Mouse (Mus musculus): ENCODE measurements around the gene Cxcr2. TPM values are rescaled to one million over a fixed set of nuclear protein-coding genes. Genes with fewer than 3 reads are reported as not detected.
"Not testable (repeated sequence)": the region's sequence is repeated elsewhere in the genome, so short reads cannot be mapped to it uniquely, and the experiment has no call there.

The Cxcr2 gene
- total RNA-seq, 2 experiments from 2014 or later, result 0.48 to 1.6 TPM

DNA sequence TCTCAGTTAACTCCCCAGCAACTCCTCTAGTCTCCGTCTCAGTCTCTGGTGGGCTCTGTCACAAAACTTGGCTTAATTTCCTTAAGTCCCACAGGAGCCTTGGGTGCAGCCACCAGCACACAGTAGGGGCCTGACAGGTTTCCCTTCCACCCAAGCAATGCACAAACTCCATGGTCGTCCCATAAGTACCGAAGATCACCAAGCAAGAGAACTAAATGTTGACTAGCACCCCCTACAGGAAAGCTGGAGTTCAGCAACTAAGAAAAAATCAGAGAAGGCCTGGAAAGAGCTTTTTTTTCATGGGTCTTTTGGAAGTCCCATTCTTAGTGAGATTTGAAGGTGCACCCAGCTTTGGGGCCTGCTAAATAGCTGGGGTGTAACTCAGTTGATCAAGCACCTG lies 14.4 kb upstream of the Cxcr2 start:
- DNase-seq, result no peak

DNA sequence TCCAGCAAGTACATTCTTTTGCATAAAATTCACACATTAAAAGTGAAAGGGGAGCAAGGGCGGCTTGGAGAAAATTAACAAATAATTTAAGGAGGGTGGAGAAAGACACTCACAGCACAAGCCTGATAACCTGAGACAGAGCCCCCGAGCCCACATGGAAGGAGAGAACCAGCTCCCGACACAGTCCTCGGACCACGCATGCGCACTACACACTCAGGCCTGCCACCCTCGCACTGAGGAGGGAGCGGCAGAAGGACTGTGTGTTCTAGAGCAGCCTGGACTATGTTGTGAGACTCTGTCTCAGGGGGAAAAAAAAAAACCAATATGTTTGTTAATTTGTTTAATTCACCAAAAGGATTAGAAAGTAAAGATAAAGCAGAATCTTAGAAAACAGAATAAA lies 12.0 kb upstream of the Cxcr2 start:
- DNase-seq, result no peak

DNA sequence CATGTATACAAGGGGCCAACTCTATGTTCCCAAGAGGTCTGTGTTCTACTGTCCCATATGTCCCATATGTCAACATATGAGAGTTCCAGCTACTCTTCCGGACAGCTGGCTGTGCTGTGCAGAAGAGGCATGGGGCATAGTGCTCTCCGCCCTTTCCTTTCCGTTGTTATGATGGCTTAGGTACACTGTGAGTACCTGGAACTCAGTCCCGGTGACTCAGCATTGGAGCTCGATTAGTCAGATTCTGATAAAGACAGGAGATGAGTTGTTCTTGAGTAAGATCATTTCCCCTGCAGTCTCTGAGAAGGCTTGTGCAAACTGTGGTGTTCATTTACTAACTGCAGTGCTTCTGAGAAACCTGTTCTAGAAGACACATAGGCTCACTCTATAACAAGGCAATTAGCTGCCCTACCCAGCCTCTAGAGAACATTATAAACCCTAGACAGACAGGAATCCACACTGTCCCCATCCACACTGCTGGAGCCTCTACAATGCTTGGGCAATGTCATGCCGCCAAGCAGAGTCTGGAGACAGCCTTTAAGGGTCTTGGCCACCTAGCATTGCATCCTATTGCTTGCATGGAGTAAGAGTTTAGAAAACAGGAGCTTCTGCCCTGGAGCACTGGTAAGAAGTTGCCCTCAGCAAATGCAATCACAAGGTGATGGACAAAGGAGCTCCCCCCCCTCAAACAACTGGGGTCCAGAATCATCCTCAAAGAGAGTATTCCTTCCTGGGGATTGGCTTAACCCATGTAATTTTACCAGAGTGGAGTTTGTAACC lies 4.5 kb upstream of the Cxcr2 start:
- DNase-seq, result no peak

DNA sequence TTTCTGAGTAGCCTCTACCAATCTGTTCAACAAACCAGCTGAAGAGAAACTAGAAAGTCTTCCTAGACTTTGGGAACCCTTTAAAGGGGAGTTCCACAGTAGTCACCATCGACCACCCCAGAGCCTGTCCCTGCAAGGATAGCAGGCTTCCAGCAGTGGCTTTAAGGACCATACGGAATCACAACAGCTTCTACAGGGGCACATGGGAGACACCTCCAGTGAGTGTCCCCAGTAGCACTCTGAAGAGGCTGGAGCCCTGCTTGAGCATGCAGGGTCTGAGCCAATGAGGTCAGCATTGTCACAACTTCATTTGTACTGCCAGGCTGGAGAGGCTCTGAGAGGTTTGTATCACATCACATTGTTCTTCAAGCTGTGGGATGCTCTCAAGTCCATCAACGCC lies 3.7 kb upstream of the Cxcr2 start:
- no peak for DNase-seq

DNA sequence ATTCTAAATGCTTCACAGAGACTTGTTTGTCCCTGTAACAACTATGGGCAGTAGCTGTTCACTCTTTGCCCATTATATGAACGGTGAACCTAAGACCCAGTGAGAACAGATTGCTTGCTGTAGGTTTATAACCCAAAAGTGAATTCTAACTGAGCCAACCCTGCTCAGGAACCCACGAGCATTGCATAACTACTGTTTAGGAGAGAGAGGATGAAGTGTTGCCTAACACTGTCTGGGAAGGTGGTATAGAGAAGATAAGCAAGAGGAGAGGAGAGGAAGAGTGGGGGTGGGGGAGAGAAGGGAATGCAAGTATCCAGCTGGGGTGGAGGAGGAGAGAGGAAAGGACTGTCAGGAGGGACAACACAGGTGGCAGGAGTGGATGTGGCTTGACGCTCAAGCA lies 2.7 kb upstream of the Cxcr2 start:
- no peak for DNase-seq

- DNase-seq, result no peak
Measured at GRCm38 (mm10) chr1:74155435-74156012, 1.7 kb downstream of the Cxcr2 start.

DNA sequence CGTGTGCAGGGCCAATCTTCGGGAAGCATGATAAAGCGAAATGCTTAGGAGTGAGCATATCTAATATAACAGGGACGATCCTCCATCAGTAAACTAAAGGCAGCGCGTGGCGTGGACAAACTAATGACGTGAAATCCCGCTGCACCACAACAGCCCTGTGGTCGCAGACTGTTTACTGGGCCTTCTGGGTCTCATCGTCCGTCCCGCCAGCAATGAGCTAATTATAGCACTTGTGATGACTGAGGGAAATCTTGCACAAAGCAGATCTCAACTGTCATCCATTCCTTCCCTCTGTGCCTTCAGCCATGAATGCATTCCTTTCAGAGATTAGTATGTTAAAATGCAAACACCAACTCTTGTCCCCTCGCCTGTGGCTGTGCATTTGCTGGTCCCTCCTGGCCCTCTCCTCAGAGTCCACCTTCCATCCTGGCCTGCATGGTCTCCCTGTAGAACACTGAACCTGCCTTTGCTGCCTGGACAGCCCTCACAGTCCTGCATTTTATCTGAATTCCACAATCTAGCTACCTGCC lies 2.7 kb downstream of the Cxcr2 start:
- no peak for DNase-seq

GRCm38 (mm10) chr1:74159613-74160012 lies 5.8 kb downstream of the Cxcr2 start:
- DNase-seq, result not testable (repeated sequence)

- DNase-seq, result no peak
Measured at GRCm38 (mm10) chr1:74160036-74160435, 6.2 kb downstream of the Cxcr2 start.

- peak; percentile 30 for DNase-seq
Measured at GRCm38 (mm10) chr1:74167136-74167535, 13.3 kb downstream of the Cxcr2 start.

DNA sequence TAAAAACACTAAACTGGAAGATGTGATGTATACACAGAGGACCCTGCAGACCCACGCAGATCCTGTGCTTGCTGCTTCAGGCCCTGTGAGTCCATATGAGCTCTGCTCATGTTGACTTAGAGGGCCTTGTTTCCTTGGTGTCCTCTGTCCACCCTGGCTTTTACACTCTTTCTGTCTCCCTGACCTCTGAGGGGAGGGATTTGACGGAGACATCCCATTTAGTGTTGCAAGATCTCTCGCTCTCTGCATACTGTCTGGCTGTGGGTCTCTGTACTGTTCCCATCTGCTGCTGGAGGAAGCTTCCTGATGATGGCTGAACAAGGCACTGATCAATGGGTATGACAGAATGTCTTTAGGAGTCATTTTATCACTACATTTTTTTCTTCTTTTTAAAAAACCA lies 15.9 kb downstream of the Cxcr2 start:
- DNase-seq, result no peak

DNA sequence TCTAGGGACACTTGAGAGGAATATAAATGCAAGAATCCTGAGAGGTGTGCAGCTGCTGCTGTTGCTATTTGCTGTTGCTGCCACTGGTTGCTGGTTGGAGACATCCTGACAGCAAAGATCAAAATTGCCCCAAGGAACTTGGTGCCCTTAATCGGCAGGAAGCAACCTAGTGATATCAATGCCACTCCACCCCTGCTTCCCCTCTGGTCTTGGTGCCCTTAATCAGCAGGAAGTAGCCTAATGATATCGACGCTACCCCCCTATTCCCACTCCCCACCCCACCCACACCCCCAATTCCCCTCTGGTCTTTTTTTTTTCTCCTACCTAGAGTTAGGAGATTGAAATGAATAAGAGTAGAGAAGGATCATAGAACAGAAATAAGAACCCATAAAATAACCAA lies 18.9 kb downstream of the Cxcr2 start:
- DNase-seq, result no peak

DNA sequence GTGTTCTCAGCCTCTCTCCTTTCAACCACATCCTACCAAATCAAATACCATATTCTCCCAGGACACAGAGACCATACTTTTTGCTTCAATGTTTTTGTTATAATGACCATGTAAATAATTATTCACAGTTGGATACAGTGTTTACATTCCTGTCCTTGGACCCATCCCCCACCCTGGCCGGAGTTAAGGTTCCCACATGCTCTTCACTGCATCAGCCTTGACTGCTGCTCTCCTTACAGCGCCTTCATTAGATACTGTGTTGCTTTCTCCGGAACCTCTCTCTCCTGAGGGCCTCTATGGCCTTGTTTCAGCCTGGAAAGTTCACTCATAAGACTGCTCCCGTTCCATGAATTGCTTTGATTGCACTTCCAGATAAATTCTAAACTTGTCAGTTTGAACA lies 21.9 kb downstream of the Cxcr2 start:
- DNase-seq, result no peak

- DNase-seq, result no peak
Measured at GRCm38 (mm10) chr1:74178618-74179017, 24.8 kb downstream of the Cxcr2 start.

- no peak for DNase-seq
Measured at GRCm38 (mm10) chr1:74179624-74180408, 26.0 kb downstream of the Cxcr2 start.

DNA sequence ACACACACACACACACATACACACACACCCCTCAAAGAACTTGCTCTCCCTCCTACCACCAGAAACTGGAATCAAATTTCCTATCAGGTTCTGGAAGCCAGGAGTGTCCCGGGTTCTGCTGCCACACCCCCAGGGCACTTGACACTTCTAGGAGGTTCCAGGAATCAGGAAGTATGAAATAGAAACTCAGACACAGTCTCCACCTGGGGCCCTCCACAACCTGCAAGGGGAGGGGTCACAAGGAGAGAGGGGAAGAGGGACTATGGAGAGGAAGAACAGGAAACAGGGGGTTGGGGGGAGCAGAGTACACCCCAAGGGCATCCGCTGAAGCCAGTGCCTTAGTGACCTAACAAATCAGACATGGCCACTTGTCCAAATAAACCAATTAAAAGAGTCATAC lies 27.7 kb downstream of the Cxcr2 start:
- DNase-seq, result no peak

- DNase-seq, result no peak
Measured at GRCm38 (mm10) chr1:74183006-74183405, 29.2 kb downstream of the Cxcr2 start.

GRCm38 (mm10) chr1:74190471-74190870 lies 36.7 kb downstream of the Cxcr2 start:
- peak; percentile 33 for DNase-seq

GRCm38 (mm10) chr1:74192711-74193110 lies 38.9 kb downstream of the Cxcr2 start:
- no peak for DNase-seq

- DNase-seq, result no peak
Measured at GRCm38 (mm10) chr1:74194445-74194844, 40.7 kb downstream of the Cxcr2 start, which contains the start of gene Cxcr1. Cxcr1 (minus strand) TSS chr1:74194631.

- DNase-seq, result peak; percentile 36
Measured at GRCm38 (mm10) chr1:74195961-74196360, 42.2 kb downstream of the Cxcr2 start.

- DNase-seq, result peak; percentile 35
Measured at GRCm38 (mm10) chr1:74196621-74197419, 43.0 kb downstream of the Cxcr2 start.
